Mouse (Mus musculus) small intestine, adult 2 months (tissue): ENCODE data around the gene Gnat3.

ENCODE experiments used
- CTCF ChIP-seq: fragments of 200-500 bp; IDR thresholded peaks from 2 replicates; pipeline ENCODE4 v1.5.1; 2012; ENCODE audit warnings: low read depth, mild to moderate bottlenecking, control low read depth, inconsistent platforms, low read length, moderate library complexity, mixed read lengths; ENCODE audit not compliant: insufficient replicate concordance, insufficient read length; ENCODE audit errors: extremely low read depth
- POLR2A ChIP-seq: fragments of 200-500 bp; IDR thresholded peaks from 2 replicates; pipeline ENCODE4 v1.6.1; 2012; ENCODE audit warnings: low read depth, mild to moderate bottlenecking, control low read depth, inconsistent platforms, low read length, moderate library complexity

- TF ChIP-seq CTCF (no peak), POLR2A (no peak)
Measured at GRCm38 (mm10) chr5:17962249-17962648, at the start of gene Gnat3.
